Mouse (Mus musculus): ENCODE results near the gene Rgs19. TPM values are rescaled to one million over a fixed set of nuclear protein-coding genes. Genes with fewer than 3 reads are reported as not detected.

Rgs19 gene
- total RNA-seq (2021) = 1 to 10 TPM; 2.7 to 2.8 TPM
- long read RNA-seq, experiment 1, partial matches to known transcripts = 0 of 2 reads
- long read RNA-seq, experiment 1, other reads (novel, unspliced or antisense) = 1 of 2 reads
- long read RNA-seq, experiment 2, partial matches to known transcripts = 1 of 5 reads
- long read RNA-seq, experiment 2, other reads (novel, unspliced or antisense) = 0 of 5 reads

GRCm38 (mm10) chr2:181693339-181694280 lies at the start of gene Rgs19:
Gene Rgs19, minus strand, starts transcription at chr2:181693977.
- intact Hi-C loops (cut with DNase I) = no loop called here
- peak; percentile 90 for DNase-seq
- TF ChIP-seq CTCF (IDR thresholded peaks at IDR 0.05) = no peak
- Histone ChIP-seq H3K4me3 (peak within 1 kb of the TSS; percentile 79), H3K27ac (peak within 1 kb of the TSS; percentile 82)

DNA sequence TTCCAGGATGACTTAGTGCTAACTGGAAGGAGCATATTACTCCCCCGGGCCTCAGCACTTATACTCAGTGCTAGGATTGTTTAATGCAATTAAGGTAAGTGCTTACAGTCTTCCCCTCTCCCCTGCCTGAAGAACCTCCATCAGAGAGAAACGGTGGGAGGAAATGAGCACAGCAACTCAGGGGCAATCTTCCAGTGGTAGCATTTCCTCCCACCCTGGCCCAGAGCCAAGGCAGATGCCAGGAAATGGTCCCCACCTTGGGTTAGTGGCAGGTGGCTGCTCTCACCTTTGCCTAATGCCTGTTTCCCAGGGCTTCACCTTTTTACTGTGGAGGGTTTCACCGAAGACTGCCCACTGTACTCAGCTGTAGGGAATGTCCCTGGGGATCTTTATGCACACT lies 36.3 kb upstream of the Rgs19 start:
- no peak for TF ChIP-seq CTCF (IDR thresholded peaks at IDR 0.05)
- no peak overlapping the region for H3K27ac ChIP-seq
- no peak overlapping the region for H3K4me3 ChIP-seq
- intact Hi-C loops (cut with DNase I) = no loop called here
- no peak for DNase-seq

- no peak for TF ChIP-seq CTCF (IDR thresholded peaks at IDR 0.05)
- intact Hi-C loops (cut with DNase I) = no loop called here
- no peak for DNase-seq
- no peak overlapping the region for H3K4me3 ChIP-seq
- no peak overlapping the region for H3K27ac ChIP-seq
These were observed 34.0 kb upstream of the Rgs19 start for GRCm38 (mm10) chr2:181727659-181728262.

DNA sequence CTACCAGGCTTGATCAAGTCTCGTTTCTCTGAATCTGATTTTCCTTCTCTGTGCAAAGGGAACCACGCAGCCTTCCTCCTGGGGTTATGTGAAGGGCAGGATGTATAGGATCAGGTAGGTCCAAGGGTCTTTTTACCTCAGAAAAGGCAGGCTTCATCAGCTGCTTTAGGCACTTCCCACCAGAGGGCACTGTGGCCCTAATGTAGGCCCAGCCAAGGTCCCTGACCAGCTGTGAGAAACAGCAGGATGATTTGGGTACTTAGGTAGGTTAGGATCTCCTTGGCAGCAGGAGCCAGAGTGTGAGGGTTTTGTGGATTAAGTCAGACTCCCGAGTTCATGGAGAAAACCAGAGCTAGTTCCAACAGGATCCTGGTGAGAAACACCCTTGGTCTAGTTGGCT lies 28.4 kb upstream of the Rgs19 start:
- intact Hi-C loops (cut with DNase I) = no loop called here
- peak; percentile 42 for TF ChIP-seq CTCF (IDR thresholded peaks at IDR 0.05)
- no peak for DNase-seq

GRCm38 (mm10) chr2:181721200-181721599 lies 27.4 kb upstream of the Rgs19 start:
- intact Hi-C loops (cut with DNase I) = no loop called here
- H3K4me3 ChIP-seq = no peak overlapping the region
- DNase-seq = no peak

More for the DNA sequence above, 28.4 kb upstream of the Rgs19 start:
- H3K4me3 ChIP-seq = no peak overlapping the region
- H3K27ac ChIP-seq = no peak overlapping the region

GRCm38 (mm10) chr2:181720061-181720460 lies 26.3 kb upstream of the Rgs19 start:
- intact Hi-C loops (cut with DNase I) = no loop called here
- no peak for DNase-seq
- Histone ChIP-seq H3K27ac (no peak overlapping the region), H3K4me3 (no peak overlapping the region)
- TF ChIP-seq CTCF (IDR thresholded peaks at IDR 0.05) = no peak

More at GRCm38 (mm10) chr2:181721200-181721599, 27.4 kb upstream of the Rgs19 start:
- TF ChIP-seq CTCF (IDR thresholded peaks at IDR 0.05) = no peak
- H3K27ac ChIP-seq = no peak overlapping the region

DNA sequence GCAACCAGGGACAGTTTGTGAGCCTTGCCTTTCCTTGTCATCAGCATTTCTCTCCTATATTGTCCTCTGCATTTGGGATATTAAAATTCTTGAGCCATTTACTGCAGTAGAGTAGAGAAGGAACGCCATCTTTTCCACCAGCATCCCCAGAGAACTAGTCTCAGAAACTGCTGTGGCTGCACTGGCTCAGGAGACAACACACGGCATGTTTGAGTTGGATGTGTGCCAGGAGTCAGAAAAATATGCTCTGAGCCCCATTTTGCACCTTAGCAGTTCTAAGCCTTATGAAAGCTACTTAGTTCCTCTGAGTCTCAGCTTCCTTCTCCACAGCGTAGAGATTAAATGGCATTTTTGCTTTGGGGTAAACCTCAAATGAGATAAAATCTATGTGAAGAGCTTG lies 23.2 kb upstream of the Rgs19 start:
- no peak for DNase-seq
- intact Hi-C loops (cut with DNase I) = no loop called here
- no peak overlapping the region for H3K27ac ChIP-seq
- no peak overlapping the region for H3K4me3 ChIP-seq
- TF ChIP-seq CTCF (IDR thresholded peaks at IDR 0.05) = no peak

DNA sequence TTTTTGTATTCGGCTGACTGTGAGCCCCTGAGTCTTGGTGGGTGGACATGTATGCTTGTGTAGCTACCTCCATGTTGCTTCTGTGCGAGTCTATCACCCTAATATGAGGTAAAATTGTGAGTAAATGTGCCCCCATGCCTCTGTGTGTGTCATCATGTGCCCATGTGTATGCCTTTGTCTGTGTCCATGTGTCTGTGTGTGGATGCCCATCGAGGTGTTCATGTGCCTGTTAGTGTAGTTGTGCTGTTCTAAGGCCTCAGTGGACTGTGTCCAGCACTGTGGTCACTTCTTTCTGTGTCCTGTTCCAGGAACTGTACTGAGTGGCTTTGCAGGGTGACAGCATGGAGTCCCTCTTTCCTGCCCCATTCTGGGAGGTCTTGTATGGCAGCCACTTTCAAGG lies 21.6 kb upstream of the Rgs19 start:
- no peak for TF ChIP-seq CTCF (IDR thresholded peaks at IDR 0.05)
- DNase-seq = no peak
- Histone ChIP-seq H3K4me3 (no peak overlapping the region), H3K27ac (no peak overlapping the region)
- intact Hi-C loops (cut with DNase I) = no loop called here

GRCm38 (mm10) chr2:181714903-181715326 lies 21.1 kb upstream of the Rgs19 start, which contains the start of gene Oprl1:
Gene Oprl1, plus strand, starts transcription at chr2:181715016.
- Histone ChIP-seq H3K27ac (no peak within 1 kb of the TSS), H3K4me3 (no peak within 1 kb of the TSS)
- TF ChIP-seq CTCF (IDR thresholded peaks at IDR 0.05) = no peak
- intact Hi-C loops (cut with DNase I) = no loop called here
- no peak for DNase-seq

DNA sequence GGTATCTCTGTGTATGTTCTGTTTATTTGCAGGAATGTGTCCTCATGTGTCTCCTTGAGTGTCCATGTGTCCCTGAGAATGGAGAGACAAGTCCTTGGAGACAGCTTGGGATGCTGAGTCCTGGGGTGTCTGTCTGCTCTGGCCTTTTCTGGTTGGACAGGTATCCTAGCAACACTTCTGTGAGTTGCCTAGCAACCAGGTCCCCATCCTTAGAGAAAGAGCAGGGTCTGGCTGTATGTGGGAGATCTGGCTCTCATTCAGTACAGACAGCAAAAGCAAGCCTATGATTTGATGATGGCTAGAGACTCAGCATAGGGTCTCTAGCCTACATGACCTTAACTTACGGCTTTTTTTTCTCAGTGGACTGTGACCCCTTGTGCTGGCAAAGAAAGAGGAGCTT lies 20.0 kb upstream of the Rgs19 start:
- no peak for DNase-seq
- intact Hi-C loops (cut with DNase I) = no loop called here
- TF ChIP-seq CTCF (IDR thresholded peaks at IDR 0.05) = no peak
- no peak overlapping the region for H3K27ac ChIP-seq
- H3K4me3 ChIP-seq = no peak overlapping the region

- intact Hi-C loops (cut with DNase I) = loop anchor here (5.0 kb wide), 1 partner anchor 49 kb away; the partner anchor contains the start of gene Gm29797
- TF ChIP-seq CTCF (IDR thresholded peaks at IDR 0.05) = peak; percentile 63
- no peak for DNase-seq
- no peak overlapping the region for H3K27ac ChIP-seq
- H3K4me3 ChIP-seq = no peak overlapping the region
These were observed 12.9 kb upstream of the Rgs19 start for GRCm38 (mm10) chr2:181706668-181707067.

- intact Hi-C loops (cut with DNase I) = no loop called here
- DNase-seq = no peak
- no peak within 1 kb of the TSS for H3K4me3 ChIP-seq
- no peak within 1 kb of the TSS for H3K27ac ChIP-seq
- TF ChIP-seq CTCF (IDR thresholded peaks at IDR 0.05) = no peak
These were observed 4.5 kb upstream of the Rgs19 start, which contains the start of gene Lkaaear1 for GRCm38 (mm10) chr2:181698241-181698640. Gene Lkaaear1, minus strand, starts transcription at chr2:181698442.

Measured in gastrocnemius, adult 2 months (tissue).